Mouse (Mus musculus) bone marrow, adult 2 months (tissue): ENCODE measurements around the gene Sar1a. TPM values are rescaled to one million over a fixed set of nuclear protein-coding genes. Genes with fewer than 3 reads are reported as not detected.
A peak's percentile ranks its signal among the peaks of the same experiment; 100 is the strongest.

Experiments
- H3K27ac ChIP-seq: fragments of 200-500 bp; 2 replicates; pipeline ENCODE4 v1.5.1; 2012; ENCODE audit warnings: low read depth, mild to moderate bottlenecking, control low read depth, inconsistent platforms, low read length; ENCODE audit not compliant: control insufficient read depth, poor library complexity, insufficient read depth
- H3K4me1 ChIP-seq: fragments of 200-500 bp; 2 replicates; pipeline ENCODE4 v1.6.1; 2011; ENCODE audit warnings: low read length; ENCODE audit not compliant: control insufficient read depth, insufficient read depth
- H3K4me3 ChIP-seq: fragments of 200-500 bp; replicated peaks from 2 replicates; pipeline ENCODE3; 2011; ENCODE audit warnings: mild to moderate bottlenecking, low read depth, low read length, control low read depth; ENCODE audit not compliant: control insufficient read depth
- CTCF ChIP-seq: fragments of 200-500 bp; IDR thresholded peaks from 2 replicates; pipeline ENCODE4 v1.5.1; 2011; ENCODE audit warnings: low read length, control low read depth; ENCODE audit not compliant: control insufficient read depth, insufficient read depth
- POLR2A ChIP-seq: fragments of 200-500 bp; IDR thresholded peaks from 2 replicates; pipeline ENCODE4 v1.6.1; 2011; ENCODE audit warnings: low read depth, mild to moderate bottlenecking, control low read depth, low read length, borderline replicate concordance; ENCODE audit not compliant: control insufficient read depth
- WGBS: fragments of 180-500 bp; shearing (Covaris S2); methylation state at CpG from one replicate; pipeline ENCODE4 v1.1.7; 2018; 5-methylcytosine and 5-hydroxymethylcytosine counted together
- polyA plus RNA-seq: library from polyadenylated mRNA; stranded (reverse); fragments of >200 nt; gene quantifications from 2 replicates; pipeline ENCODE4 v1.2.4, GENCODE M21; 2011; ENCODE audit warnings: low replicate concordance; ENCODE audit not compliant: missing spikeins, insufficient read depth, insufficient read length

The Sar1a gene
- polyA plus RNA-seq, 1 experiment = 68.8 TPM

DNA sequence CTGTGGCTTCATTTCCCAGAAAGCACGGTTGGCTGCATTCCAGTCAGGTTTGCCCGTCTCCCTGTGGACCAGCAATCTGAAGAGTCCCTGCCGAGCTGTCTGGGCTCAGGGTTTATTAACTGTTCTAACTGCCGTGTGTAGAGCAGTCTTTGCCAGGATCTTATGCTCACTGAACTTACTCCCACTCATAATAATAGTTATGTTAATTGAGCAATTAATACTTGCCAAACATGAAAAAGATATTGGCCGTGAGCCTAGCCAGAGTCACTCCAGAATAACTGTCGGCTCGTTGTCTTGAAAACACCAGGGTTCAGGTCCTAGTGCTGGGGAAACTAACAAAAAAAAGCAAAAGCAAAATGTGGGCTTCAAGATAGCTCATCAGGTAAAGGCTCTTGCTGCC is 10.8 kb upstream of the Sar1a start:
- no peak for TF ChIP-seq POLR2A
- TF ChIP-seq CTCF = no peak
- 86% methylated on average over 7 of the region's 7 CpGs for WGBS
- no peak overlapping the region for H3K27ac ChIP-seq

DNA sequence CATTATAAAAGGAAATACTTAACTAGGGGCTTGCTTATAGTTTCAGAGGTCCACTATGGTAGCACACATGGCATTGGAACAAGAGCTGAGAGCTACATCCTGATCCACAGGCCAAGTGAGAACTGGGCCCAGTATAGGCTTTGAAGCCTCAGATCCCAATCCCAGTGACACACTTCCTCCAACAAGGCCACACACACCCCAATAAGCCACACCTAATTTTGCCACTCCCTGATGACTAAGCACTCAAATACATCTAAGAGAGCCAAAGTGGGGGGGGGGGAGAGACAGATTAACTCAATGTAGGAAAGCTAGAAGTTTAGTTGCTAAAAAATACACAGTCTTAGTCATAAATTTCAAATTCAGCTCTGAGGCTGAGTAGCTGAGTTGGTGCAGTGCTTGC is 10.2 kb upstream of the Sar1a start:
- H3K27ac ChIP-seq = no peak overlapping the region
- TF ChIP-seq CTCF (no peak), POLR2A (no peak)
- H3K4me1 ChIP-seq = no peaks in the 10 kb centered on the region; the same call in 1 of the 2 replicates
- no peak overlapping the region for H3K4me3 ChIP-seq

More for the DNA sequence above, 10.8 kb upstream of the Sar1a start:
- Histone ChIP-seq H3K4me3 (no peak overlapping the region), H3K4me1 (no peaks in the 10 kb centered on the region; the same call in 1 of the 2 replicates)

DNA sequence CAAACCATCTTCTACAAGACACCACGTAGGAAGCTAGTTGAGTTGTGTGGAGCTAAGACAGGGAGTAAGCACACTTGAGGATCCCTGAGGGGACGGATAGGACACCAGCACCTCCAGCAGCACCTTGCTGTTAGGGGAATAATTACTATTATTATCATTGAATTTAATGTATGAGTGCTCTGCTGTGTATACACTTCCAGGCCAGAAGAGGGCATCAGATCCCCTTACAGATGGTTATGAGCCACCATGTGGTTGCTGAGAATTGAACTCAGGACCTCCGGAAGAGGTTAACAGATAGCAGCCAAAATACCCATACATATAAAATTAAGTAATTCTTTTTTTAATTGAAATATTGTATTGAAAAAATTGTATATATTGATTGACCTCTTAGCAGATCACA is 9.3 kb upstream of the Sar1a start:
- TF ChIP-seq POLR2A (no peak), CTCF (no peak)
- no peak overlapping the region for H3K4me3 ChIP-seq
- 79% methylated on average over 3 of the region's 3 CpGs for WGBS

DNA sequence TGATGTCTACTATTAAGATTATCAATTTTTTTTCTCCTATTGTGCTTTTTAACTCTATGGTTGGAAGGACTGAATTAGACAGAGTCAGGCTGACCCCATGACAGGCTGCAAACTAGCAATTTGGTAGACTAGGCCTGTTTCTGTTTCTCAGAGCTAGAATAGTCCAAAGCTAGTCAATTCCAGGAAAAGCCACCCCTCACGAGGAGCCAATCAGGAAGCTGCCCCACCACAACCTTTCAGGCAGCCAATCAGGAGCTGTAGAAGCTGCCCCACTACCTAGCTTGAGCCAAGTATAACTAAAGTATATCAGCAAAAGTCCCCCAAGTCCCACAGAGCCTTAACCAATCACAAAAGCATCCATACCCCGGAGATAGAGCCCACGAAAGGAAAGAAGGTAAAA is 4.2 kb upstream of the Sar1a start:
- TF ChIP-seq POLR2A (no peak), CTCF (no peak)

More for the DNA sequence above, 9.3 kb upstream of the Sar1a start:
- no peaks in the 10 kb centered on the region; the same call in 1 of the 2 replicates for H3K4me1 ChIP-seq
- no peak overlapping the region for H3K27ac ChIP-seq

DNA sequence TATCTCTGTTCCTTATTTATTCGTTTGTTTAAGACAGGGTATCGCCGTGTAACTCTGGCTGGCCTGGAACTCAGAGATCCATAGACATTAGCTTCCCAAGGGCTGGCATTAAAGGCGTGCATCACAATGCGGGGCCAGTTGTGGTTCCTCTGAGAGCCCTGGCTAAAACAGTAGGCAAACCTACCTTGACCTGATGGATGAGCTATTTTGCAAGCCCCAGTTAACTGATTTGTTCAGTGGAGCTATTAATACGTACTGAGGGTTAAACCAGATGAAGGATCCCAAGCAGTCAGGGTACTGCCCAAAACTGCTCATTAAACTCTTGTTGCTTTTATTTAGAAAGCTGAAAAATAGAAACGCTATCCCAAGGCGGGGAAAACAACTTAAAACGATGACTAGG is 554 bp upstream of the Sar1a start:
- Histone ChIP-seq H3K27ac (peak overlapping the region; percentile 31; the same call in 1 of the 2 replicates), H3K4me1 (peaks cover 2% of the 10 kb centered on the region; the same call in 1 of the 2 replicates), H3K4me3 (peak overlapping the region; percentile 70)
- WGBS = 48% methylated on average over 9 of the region's 9 CpGs
- TF ChIP-seq POLR2A (no peak), CTCF (no peak)

More for the DNA sequence above, 4.2 kb upstream of the Sar1a start:
- Histone ChIP-seq H3K4me3 (no peak overlapping the region), H3K27ac (no peak overlapping the region), H3K4me1 (peaks cover 2% of the 10 kb centered on the region; the same call in 1 of the 2 replicates)
- WGBS = 23% methylated on average over 3 of the region's 3 CpGs

DNA sequence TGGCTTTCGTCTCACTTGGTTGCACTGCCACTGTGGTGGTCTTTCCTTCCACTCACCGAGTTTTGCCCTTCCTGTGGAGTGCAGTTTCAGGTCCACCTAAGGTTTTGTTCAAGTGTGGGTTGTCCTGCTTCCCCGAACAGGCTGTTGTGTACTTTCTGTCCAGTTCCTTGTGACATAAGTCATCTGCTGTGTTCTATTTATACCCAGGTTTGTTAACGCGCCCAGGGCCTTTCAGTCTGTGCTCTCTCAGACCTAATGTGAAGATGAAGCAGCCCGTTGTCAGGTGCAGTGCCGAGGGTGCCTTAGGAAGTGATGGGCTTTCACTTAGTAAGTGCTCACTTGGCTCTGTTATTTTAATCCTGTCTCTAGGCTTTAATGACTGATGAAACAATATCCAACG is 9.3 kb downstream of the Sar1a start:
- no peak overlapping the region for H3K27ac ChIP-seq
- WGBS = 83% methylated on average over 8 of the region's 8 CpGs
- TF ChIP-seq CTCF = no peak
- no peak for TF ChIP-seq POLR2A
- H3K4me3 ChIP-seq = no peak overlapping the region
- H3K4me1 ChIP-seq = no peaks in the 10 kb centered on the region

DNA sequence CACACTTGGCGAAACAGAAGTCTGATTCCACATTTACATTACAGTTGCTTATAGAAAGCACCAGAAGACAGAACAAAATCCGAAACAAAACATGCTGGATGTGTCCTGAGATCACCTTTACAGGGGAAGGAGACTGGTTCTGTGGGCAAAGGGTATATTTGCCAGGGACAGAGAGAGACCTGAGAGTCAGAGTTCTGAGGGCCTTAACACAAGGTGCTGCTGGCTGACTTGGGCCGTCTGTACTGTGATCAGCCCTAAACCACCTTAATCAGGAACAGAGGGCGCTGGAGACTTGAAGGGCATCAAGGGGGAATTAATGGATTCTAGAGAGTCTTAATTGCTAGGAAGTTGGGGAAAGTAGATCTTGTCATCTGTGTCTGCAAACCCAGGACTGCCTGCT is 13.5 kb downstream of the Sar1a start:
- Histone ChIP-seq H3K4me3 (no peak overlapping the region), H3K27ac (no peak overlapping the region), H3K4me1 (no peaks in the 10 kb centered on the region; the same call in 1 of the 2 replicates)
- 81% methylated on average over 4 of the region's 4 CpGs for WGBS
- TF ChIP-seq POLR2A (no peak), CTCF (no peak)

DNA sequence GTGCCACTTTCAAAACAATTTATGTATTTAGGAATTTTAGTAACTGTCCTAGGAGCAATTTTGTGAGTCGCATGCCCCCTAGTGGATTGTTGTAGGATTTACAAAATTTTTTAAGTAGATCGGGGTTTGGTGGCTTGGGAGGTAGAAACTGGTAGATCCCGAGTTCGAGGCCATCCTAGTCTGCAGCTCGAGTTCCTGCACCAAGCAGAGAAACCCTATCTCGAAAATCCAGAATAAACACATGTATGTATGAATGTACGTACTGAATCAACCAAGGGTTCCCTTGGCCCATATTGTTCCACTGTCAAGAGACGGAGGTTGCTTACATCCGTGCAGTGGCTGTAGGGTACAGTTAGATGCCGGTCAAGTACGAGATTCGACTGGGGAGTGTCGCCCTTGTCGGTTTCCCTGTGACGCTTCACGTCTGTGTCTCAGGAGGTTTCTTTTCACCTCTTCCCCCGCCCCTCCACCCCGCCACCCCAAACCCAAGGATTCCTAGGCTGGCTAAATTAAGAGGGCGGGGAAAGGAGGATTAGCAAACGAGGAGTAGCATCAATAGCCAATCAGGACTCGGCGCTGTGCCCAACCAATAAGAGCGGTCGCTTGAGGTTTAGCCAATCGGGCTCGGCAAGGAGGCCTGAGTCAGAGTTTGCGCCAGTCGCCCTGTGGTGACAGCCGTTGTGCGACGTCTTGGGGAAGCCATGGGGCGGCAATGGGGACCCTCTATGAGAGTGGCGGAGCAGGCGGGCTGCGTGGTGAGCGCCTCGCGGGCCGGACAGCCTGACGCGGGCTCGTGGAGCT is 15.0 kb downstream of the Sar1a start, which contains the start of gene Tysnd1:
TSS of gene Tysnd1 (plus strand) at position 645 of the 801 bp plus-strand sequence.
- peak within 1 kb of the TSS; percentile 76 for H3K4me3 ChIP-seq
- TF ChIP-seq POLR2A = peak; percentile 77; the same call in 1 of the 2 replicates
- no peak for TF ChIP-seq CTCF
- H3K4me1 ChIP-seq = no peaks in the 10 kb centered on the region; the same call in 1 of the 2 replicates
- WGBS = under 1% methylated on average over 42 of the region's 42 CpGs
- peak within 1 kb of the TSS; percentile 35 for H3K27ac ChIP-seq
